Mouse (Mus musculus): ENCODE data around the gene Pimreg. TPM values are rescaled to one million over a fixed set of nuclear protein-coding genes. Genes with fewer than 3 reads are reported as not detected.

The Pimreg gene
- polyA plus RNA-seq, 1 experiment from 2014 or later = 140 TPM

GRCm38 (mm10) chr11:72037996-72038395 is 3.8 kb upstream of the Pimreg start:
- no peak for ATAC-seq (ENCODE audit: low FRiP score, low TSS enrichment)
- H3K4me3 ChIP-seq (ENCODE audit: low read length) = no peak overlapping the region
- 5% methylated on average over 4 of the region's 4 CpGs for WGBS

DNA sequence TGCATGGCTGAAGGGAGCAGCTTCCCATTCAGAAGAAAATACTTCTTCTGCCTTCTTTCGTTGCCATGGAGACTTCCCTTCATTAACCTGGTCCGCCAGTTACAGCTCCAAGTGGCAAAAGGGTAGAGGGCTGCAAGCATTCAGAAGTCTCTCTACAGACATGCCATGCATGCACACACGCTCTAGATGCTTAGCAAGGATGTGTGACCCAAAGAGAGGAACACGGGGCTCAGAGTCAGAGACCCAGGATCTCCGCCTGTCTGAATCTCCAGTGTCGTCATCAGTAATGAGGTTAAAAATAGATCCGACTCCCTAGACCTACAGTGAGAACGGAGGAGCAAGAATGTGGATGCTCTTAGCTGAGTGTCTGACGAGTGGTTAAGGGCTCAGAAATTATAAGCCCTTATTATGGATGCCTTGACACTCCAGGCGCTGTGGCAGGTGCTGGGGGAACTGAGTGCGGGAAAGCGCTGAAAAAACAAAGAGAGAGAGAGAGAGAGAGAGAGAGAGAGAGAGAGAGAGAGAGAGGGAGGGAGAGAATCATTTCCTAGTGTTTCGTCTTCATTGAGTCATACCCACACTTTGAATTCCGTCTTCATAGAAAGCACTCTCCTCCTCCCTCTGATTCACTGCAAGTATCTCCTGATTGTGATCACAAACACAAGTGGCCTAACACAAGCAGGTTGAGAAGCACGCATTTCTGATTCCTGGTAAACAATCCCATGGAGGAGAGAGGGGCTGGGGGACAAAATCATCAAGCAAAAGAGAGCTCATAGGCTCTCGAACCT is 2.0 kb upstream of the Pimreg start:
- Histone ChIP-seq H3K36me3 (ENCODE audit: control insufficient read depth, insufficient read depth, low read length) (peaks cover 2% of the 10 kb centered on the region; the same call in 1 of the 2 replicates), H3K4me1 (ENCODE audit: control insufficient read depth, insufficient read depth, low read length) (peaks cover 23% of the 10 kb centered on the region), H3K27me3 (ENCODE audit: control insufficient read depth, insufficient read depth, low read length) (no peaks in the 10 kb centered on the region), H3K4me3 (ENCODE audit: low read length) (no peak overlapping the region), H3K9me3 (ENCODE audit: control insufficient read depth, low read length) (no peaks in the 10 kb centered on the region), H3K9ac (ENCODE audit: low read depth, low read length) (no peak overlapping the region), H3K4me2 (replicated peaks; ENCODE audit: low read depth, low read length) (no peak overlapping the region), H3K27ac (ENCODE audit: low read depth, low read length) (no peak overlapping the region)
- no peak for ATAC-seq (ENCODE audit: low FRiP score, low TSS enrichment)
- 40% methylated on average over 16 of the region's 16 CpGs for WGBS

More at GRCm38 (mm10) chr11:72037996-72038395, 3.8 kb upstream of the Pimreg start:
- no peaks in the 10 kb centered on the region for H3K9me3 ChIP-seq (ENCODE audit: control insufficient read depth, low read length)
- H3K9ac ChIP-seq (ENCODE audit: low read depth, low read length) = no peak overlapping the region
- no peak overlapping the region for H3K4me2 ChIP-seq (replicated peaks; ENCODE audit: low read depth, low read length)
- peaks cover 16% of the 10 kb centered on the region for H3K4me1 ChIP-seq (ENCODE audit: control insufficient read depth, insufficient read depth, low read length)
- no peaks in the 10 kb centered on the region for H3K36me3 ChIP-seq (ENCODE audit: control insufficient read depth, insufficient read depth, low read length)
- H3K27ac ChIP-seq (ENCODE audit: low read depth, low read length) = no peak overlapping the region
- H3K27me3 ChIP-seq (ENCODE audit: control insufficient read depth, insufficient read depth, low read length) = no peaks in the 10 kb centered on the region; the same call in 1 of the 2 replicates

GRCm38 (mm10) chr11:72041290-72041767 is 503 bp upstream of the Pimreg start:
- peak overlapping the region; percentile 45 for H3K27ac ChIP-seq (ENCODE audit: low read depth, low read length)
- WGBS = 14% methylated on average over 6 of the region's 6 CpGs
- H3K9me3 ChIP-seq (ENCODE audit: control insufficient read depth, low read length) = no peaks in the 10 kb centered on the region
- 0 out of 2 replicates have a peak overlapping the region, but pooled peaks have one; percentile 8 for H3K9ac ChIP-seq (ENCODE audit: low read depth, low read length)
- no peaks in the 10 kb centered on the region for H3K27me3 ChIP-seq (ENCODE audit: control insufficient read depth, insufficient read depth, low read length)
- H3K4me3 ChIP-seq (ENCODE audit: low read length) = peak overlapping the region; percentile 70
- peaks cover 23% of the 10 kb centered on the region for H3K4me1 ChIP-seq (ENCODE audit: control insufficient read depth, insufficient read depth, low read length)
- peak; percentile 14; the same call in 1 of the 2 replicates for ATAC-seq (ENCODE audit: low FRiP score, low TSS enrichment)
- peaks cover 18% of the 10 kb centered on the region for H3K36me3 ChIP-seq (ENCODE audit: control insufficient read depth, insufficient read depth, low read length)
- peak overlapping the region; percentile 73 for H3K4me2 ChIP-seq (replicated peaks; ENCODE audit: low read depth, low read length)

- 1% methylated on average over 14 of the region's 14 CpGs for WGBS
- ATAC-seq (ENCODE audit: low FRiP score, low TSS enrichment) = no peak
Measured at GRCm38 (mm10) chr11:72042631-72043030, 799 bp downstream of the Pimreg start.

GRCm38 (mm10) chr11:72044231-72044630 is 2.4 kb downstream of the Pimreg start:
- H3K4me1 ChIP-seq (ENCODE audit: control insufficient read depth, insufficient read depth, low read length) = peaks cover 23% of the 10 kb centered on the region
- peaks cover 19% of the 10 kb centered on the region for H3K36me3 ChIP-seq (ENCODE audit: control insufficient read depth, insufficient read depth, low read length)
- H3K9ac ChIP-seq (ENCODE audit: low read depth, low read length) = no peak overlapping the region
- 89% methylated on average over 3 of the region's 3 CpGs for WGBS
- no peak for ATAC-seq (ENCODE audit: low FRiP score, low TSS enrichment)
- no peaks in the 10 kb centered on the region for H3K9me3 ChIP-seq (ENCODE audit: control insufficient read depth, low read length)
- no peak overlapping the region for H3K4me3 ChIP-seq (ENCODE audit: low read length)
- 0 out of 2 replicates have a peak, but pooled peaks cover 1% of the 10 kb centered on the region for H3K27me3 ChIP-seq (ENCODE audit: control insufficient read depth, insufficient read depth, low read length)
- no peak overlapping the region for H3K4me2 ChIP-seq (replicated peaks; ENCODE audit: low read depth, low read length)
- H3K27ac ChIP-seq (ENCODE audit: low read depth, low read length) = no peak overlapping the region

More at GRCm38 (mm10) chr11:72042631-72043030, 799 bp downstream of the Pimreg start:
- Histone ChIP-seq H3K9ac (ENCODE audit: low read depth, low read length) (peak overlapping the region; percentile 63), H3K36me3 (ENCODE audit: control insufficient read depth, insufficient read depth, low read length) (peaks cover 19% of the 10 kb centered on the region), H3K4me3 (ENCODE audit: low read length) (peak overlapping the region; percentile 70), H3K27me3 (ENCODE audit: control insufficient read depth, insufficient read depth, low read length) (no peaks in the 10 kb centered on the region), H3K4me2 (replicated peaks; ENCODE audit: low read depth, low read length) (peak overlapping the region; percentile 73), H3K27ac (ENCODE audit: low read depth, low read length) (no peak overlapping the region), H3K9me3 (ENCODE audit: control insufficient read depth, low read length) (no peaks in the 10 kb centered on the region), H3K4me1 (ENCODE audit: control insufficient read depth, insufficient read depth, low read length) (peaks cover 23% of the 10 kb centered on the region)

DNA sequence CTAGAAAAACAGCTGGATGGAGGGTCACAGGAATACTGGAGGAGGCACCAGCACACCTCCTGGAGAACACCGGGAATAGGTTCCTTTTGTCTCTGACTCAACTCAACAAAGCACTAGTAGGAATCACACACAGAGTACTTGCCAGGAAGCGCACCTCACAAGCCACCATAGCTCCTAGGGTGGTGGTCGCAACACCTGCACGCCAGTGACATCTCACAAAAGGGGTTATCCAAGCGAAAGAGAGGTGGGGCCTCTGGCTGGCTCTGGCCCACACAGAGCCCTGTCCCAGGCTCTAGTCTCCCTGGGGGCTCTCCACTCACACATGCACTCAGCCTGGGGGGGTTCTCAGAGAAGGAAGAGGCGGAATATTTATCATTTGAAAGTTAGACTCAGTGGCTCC is 6.9 kb downstream of the Pimreg start:
- no peak overlapping the region for H3K4me3 ChIP-seq (ENCODE audit: low read length)
- H3K4me2 ChIP-seq (replicated peaks; ENCODE audit: low read depth, low read length) = no peak overlapping the region
- no peak for ATAC-seq (ENCODE audit: low FRiP score, low TSS enrichment)
- no peak overlapping the region for H3K27ac ChIP-seq (ENCODE audit: low read depth, low read length)
- 67% methylated on average over 6 of the region's 6 CpGs for WGBS
- peaks cover 8% of the 10 kb centered on the region; the same call in 1 of the 2 replicates for H3K4me1 ChIP-seq (ENCODE audit: control insufficient read depth, insufficient read depth, low read length)
- no peaks in the 10 kb centered on the region for H3K9me3 ChIP-seq (ENCODE audit: control insufficient read depth, low read length)
- H3K36me3 ChIP-seq (ENCODE audit: control insufficient read depth, insufficient read depth, low read length) = peaks cover 19% of the 10 kb centered on the region
- peaks cover 21% of the 10 kb centered on the region; the same call in 1 of the 2 replicates for H3K27me3 ChIP-seq (ENCODE audit: control insufficient read depth, insufficient read depth, low read length)
- no peak overlapping the region for H3K9ac ChIP-seq (ENCODE audit: low read depth, low read length)

GRCm38 (mm10) chr11:72049171-72049759 is 7.4 kb downstream of the Pimreg start:
- H3K9ac ChIP-seq (ENCODE audit: low read depth, low read length) = no peak overlapping the region
- H3K4me2 ChIP-seq (replicated peaks; ENCODE audit: low read depth, low read length) = no peak overlapping the region
- H3K27ac ChIP-seq (ENCODE audit: low read depth, low read length) = no peak overlapping the region
- H3K27me3 ChIP-seq (ENCODE audit: control insufficient read depth, insufficient read depth, low read length) = peaks cover 25% of the 10 kb centered on the region; the same call in 1 of the 2 replicates
- no peaks in the 10 kb centered on the region for H3K9me3 ChIP-seq (ENCODE audit: control insufficient read depth, low read length)
- no peak for ATAC-seq (ENCODE audit: low FRiP score, low TSS enrichment)
- H3K4me3 ChIP-seq (ENCODE audit: low read length) = no peak overlapping the region
- peaks cover 8% of the 10 kb centered on the region; the same call in 1 of the 2 replicates for H3K4me1 ChIP-seq (ENCODE audit: control insufficient read depth, insufficient read depth, low read length)
- peaks cover 19% of the 10 kb centered on the region for H3K36me3 ChIP-seq (ENCODE audit: control insufficient read depth, insufficient read depth, low read length)
- 75% methylated on average over 8 of the region's 8 CpGs for WGBS

GRCm38 (mm10) chr11:72050168-72050894 is 8.5 kb downstream of the Pimreg start:
- ATAC-seq (ENCODE audit: low FRiP score, low TSS enrichment) = no peak; the same call in 1 of the 2 replicates
- Histone ChIP-seq H3K36me3 (ENCODE audit: control insufficient read depth, insufficient read depth, low read length) (peaks cover 11% of the 10 kb centered on the region), H3K27ac (ENCODE audit: low read depth, low read length) (no peak overlapping the region), H3K4me3 (ENCODE audit: low read length) (peak overlapping the region; percentile 56), H3K4me2 (replicated peaks; ENCODE audit: low read depth, low read length) (peak overlapping the region; percentile 94), H3K9ac (ENCODE audit: low read depth, low read length) (peak overlapping the region; percentile 57; the same call in 1 of the 2 replicates), H3K27me3 (ENCODE audit: control insufficient read depth, insufficient read depth, low read length) (peaks cover 25% of the 10 kb centered on the region; the same call in 1 of the 2 replicates), H3K4me1 (ENCODE audit: control insufficient read depth, insufficient read depth, low read length) (peaks cover 8% of the 10 kb centered on the region; the same call in 1 of the 2 replicates), H3K9me3 (ENCODE audit: control insufficient read depth, low read length) (no peaks in the 10 kb centered on the region)
- 18% methylated on average over 14 of the region's 14 CpGs for WGBS

All from kidney, embryonic 14.5 days (tissue).